Mouse (Mus musculus) hindbrain, postnatal 0 days (tissue): ENCODE data around the gene Cask. TPM values are rescaled to one million over a fixed set of nuclear protein-coding genes. Genes with fewer than 3 reads are reported as not detected.
A peak's percentile ranks its signal among the peaks of the same experiment; 100 is the strongest.

ENCODE experiments used
- ATAC-seq: fragments of 200-750 bp; cut with Nextera tagmentation; 2 replicates; pipeline ENCODE4 v1.8.0; 2017; ENCODE audit warnings: mild to moderate bottlenecking, moderate TSS enrichment, moderate library complexity
- DNase-seq: peaks from one replicate; pipeline ENCODE4 v3.0.0-alpha.2; 2015; ENCODE audit warnings: low spot score
- H3K27ac ChIP-seq: fragments of 300-500 bp; sonication (generic); 2 replicates; pipeline ENCODE4 v1.5.1; 2014; ENCODE audit warnings: mild to moderate bottlenecking
- H3K27me3 ChIP-seq: fragments of 300-500 bp; sonication (generic); 2 replicates; pipeline ENCODE4 v1.6.1; 2014; ENCODE audit warnings: low read length, mixed read lengths; ENCODE audit not compliant: insufficient read depth
- H3K36me3 ChIP-seq: fragments of 300-500 bp; sonication (generic); 2 replicates; pipeline ENCODE4 v1.6.1; 2014; ENCODE audit warnings: low read length, mixed read lengths; ENCODE audit not compliant: insufficient read depth
- H3K4me1 ChIP-seq: fragments of 300-500 bp; sonication (generic); 2 replicates; pipeline ENCODE4 v1.6.1; 2014; ENCODE audit warnings: antibody characterized with exemption, low read length, mixed read lengths; ENCODE audit not compliant: insufficient read depth
- H3K4me2 ChIP-seq: fragments of 300-500 bp; sonication (generic); 2 replicates; pipeline ENCODE4 v1.6.1; 2014; ENCODE audit warnings: low read depth, mild to moderate bottlenecking, low read length, moderate library complexity, mixed read lengths
- H3K4me3 ChIP-seq: fragments of 300-500 bp; sonication (generic); 2 replicates; pipeline ENCODE4 v1.5.1; 2014; ENCODE audit warnings: low read length
- H3K9ac ChIP-seq: fragments of 300-500 bp; sonication (generic); replicated peaks from 2 replicates; pipeline ENCODE4 v1.6.1; 2014; ENCODE audit warnings: mild to moderate bottlenecking, low read length, moderate library complexity, mixed read lengths
- H3K9me3 ChIP-seq: fragments of 300-500 bp; sonication (generic); 2 replicates; pipeline ENCODE4 v1.6.1; 2016; ENCODE audit warnings: low read length, mixed read lengths
- CTCF ChIP-seq: IDR thresholded peaks from 2 replicates; pipeline ENCODE4 v1.5.1; 2016; ENCODE audit warnings: antibody characterized with exemption, control low read depth, low read depth
- WGBS: fragments of 180-500 bp; shearing (Covaris S2); extraction: QIAGEN DNeasy Blood & Tissue Kit; methylation state at CpG from one replicate; pipeline ENCODE4 v1.1.7; 2014; 5-methylcytosine and 5-hydroxymethylcytosine counted together
- polyA plus RNA-seq: library from polyadenylated mRNA; unstranded; fragments of >200 nt; fragmentation: Nextera tagmentation; extraction: Ambion mirVana; gene quantifications from 2 replicates; pipeline ENCODE4 v1.2.1, GENCODE M21; 2015
- total RNA-seq: library from RNA; depleted of rRNA; stranded (reverse); fragments of >200 nt; gene quantifications from 2 replicates; pipeline ENCODE4 v1.2.3, GENCODE M21; 2014

The Cask gene
- total and polyA plus RNA-seq, 2 experiments from 2014 or later = 70.8 to 97.0 TPM

DNA sequence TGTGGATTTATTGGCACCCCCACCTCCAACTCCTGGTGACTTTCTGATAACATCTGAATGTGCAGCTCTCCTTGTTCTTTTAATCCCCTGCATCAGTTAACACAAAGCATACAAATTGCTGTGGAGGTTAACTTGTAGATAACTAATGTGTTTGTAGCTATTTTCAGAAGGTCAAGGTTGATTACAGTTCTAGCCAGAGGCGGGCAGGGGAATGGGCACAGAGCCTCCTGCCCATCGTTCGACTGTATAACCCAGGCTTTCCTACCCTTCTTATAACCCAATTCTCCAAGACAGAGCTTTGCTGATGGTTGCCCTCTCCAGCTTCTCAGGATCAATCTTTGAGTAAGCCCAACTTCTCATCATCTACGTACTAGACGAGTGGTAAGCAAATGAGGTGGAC is 190.1 kb downstream of the Cask start, which contains the start of gene Gpr82:
Gpr82 (plus strand) TSS at position 301 of the 400 bp plus-strand sequence.
- H3K9me3 ChIP-seq = no peaks in the 10 kb centered on the region
- ATAC-seq (no peak), DNase-seq (no peak)
- no peak within 1 kb of the TSS for H3K27ac ChIP-seq
- 92% methylated on average over 5 of the region's 5 CpGs for WGBS
- H3K27me3 ChIP-seq = no peaks in the 10 kb centered on the region
- H3K4me2 ChIP-seq = no peak within 1 kb of the TSS
- no peaks in the 10 kb centered on the region for H3K4me1 ChIP-seq
- no peak for TF ChIP-seq CTCF
- H3K9ac ChIP-seq = no peak within 1 kb of the TSS
- no peaks in the 10 kb centered on the region for H3K36me3 ChIP-seq
- H3K4me3 ChIP-seq = no peak within 1 kb of the TSS

- no peak for DNase-seq
- H3K4me1 ChIP-seq = no peaks in the 10 kb centered on the region
- H3K9me3 ChIP-seq = no peaks in the 10 kb centered on the region
- H3K4me3 ChIP-seq = no peak overlapping the region
- ATAC-seq = no peak
- 72% methylated on average over 4 of the region's 4 CpGs for WGBS
- TF ChIP-seq CTCF = no peak
- H3K36me3 ChIP-seq = no peaks in the 10 kb centered on the region
- H3K9ac ChIP-seq = no peak overlapping the region
- H3K27ac ChIP-seq = no peak overlapping the region
- no peaks in the 10 kb centered on the region for H3K27me3 ChIP-seq
- H3K4me2 ChIP-seq = no peak overlapping the region
These were observed 191.8 kb downstream of the Cask start for GRCm38 (mm10) chrX:13659201-13659890.

- TF ChIP-seq CTCF = no peak
- Histone ChIP-seq H3K9ac (no peak overlapping the region), H3K4me2 (no peak overlapping the region), H3K27me3 (no peaks in the 10 kb centered on the region), H3K9me3 (no peaks in the 10 kb centered on the region), H3K36me3 (no peaks in the 10 kb centered on the region), H3K4me1 (no peaks in the 10 kb centered on the region), H3K4me3 (no peak overlapping the region), H3K27ac (no peak overlapping the region)
- ATAC-seq = no peak
- no peak for DNase-seq
- 67% methylated on average over 3 of the region's 3 CpGs for WGBS
These were observed 192.5 kb downstream of the Cask start for GRCm38 (mm10) chrX:13658616-13659140.

DNA sequence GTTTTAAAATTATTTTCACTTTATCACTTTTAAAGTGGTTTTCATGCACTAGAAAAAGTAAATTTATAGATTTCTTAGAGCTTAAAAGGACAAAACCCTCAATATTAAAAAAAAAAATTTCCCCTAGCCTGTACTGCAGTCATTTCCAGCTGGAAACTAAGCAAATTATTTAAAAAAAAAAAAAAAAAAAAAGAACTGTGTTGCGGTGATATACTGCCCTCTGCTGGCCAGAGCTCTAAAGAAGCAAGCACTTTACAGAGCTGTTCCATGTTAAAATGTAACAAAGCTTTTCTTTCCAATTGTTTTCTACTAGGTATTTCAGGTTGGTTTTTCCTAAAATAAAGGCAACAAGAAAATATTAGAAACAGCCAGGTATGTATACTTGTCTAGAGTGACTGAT is 194.4 kb downstream of the Cask start:
- Histone ChIP-seq H3K27ac (no peak overlapping the region), H3K27me3 (no peaks in the 10 kb centered on the region), H3K36me3 (no peaks in the 10 kb centered on the region), H3K4me3 (no peak overlapping the region), H3K4me1 (no peaks in the 10 kb centered on the region), H3K9me3 (no peaks in the 10 kb centered on the region), H3K4me2 (no peak overlapping the region), H3K9ac (no peak overlapping the region)
- peak; percentile 63 for TF ChIP-seq CTCF
- DNase-seq (peak; percentile 67), ATAC-seq (no peak)
- WGBS = 4% methylated on average over 1 of the region's 1 CpGs

GRCm38 (mm10) chrX:13655906-13656305 is 195.3 kb downstream of the Cask start:
- Histone ChIP-seq H3K4me2 (no peak overlapping the region), H3K4me1 (no peaks in the 10 kb centered on the region), H3K27ac (no peak overlapping the region), H3K4me3 (no peak overlapping the region), H3K9ac (no peak overlapping the region), H3K9me3 (no peaks in the 10 kb centered on the region), H3K36me3 (no peaks in the 10 kb centered on the region), H3K27me3 (no peaks in the 10 kb centered on the region)
- DNase-seq = no peak
- WGBS = 81% methylated on average over 6 of the region's 6 CpGs
- no peak for ATAC-seq
- TF ChIP-seq CTCF = no peak

DNA sequence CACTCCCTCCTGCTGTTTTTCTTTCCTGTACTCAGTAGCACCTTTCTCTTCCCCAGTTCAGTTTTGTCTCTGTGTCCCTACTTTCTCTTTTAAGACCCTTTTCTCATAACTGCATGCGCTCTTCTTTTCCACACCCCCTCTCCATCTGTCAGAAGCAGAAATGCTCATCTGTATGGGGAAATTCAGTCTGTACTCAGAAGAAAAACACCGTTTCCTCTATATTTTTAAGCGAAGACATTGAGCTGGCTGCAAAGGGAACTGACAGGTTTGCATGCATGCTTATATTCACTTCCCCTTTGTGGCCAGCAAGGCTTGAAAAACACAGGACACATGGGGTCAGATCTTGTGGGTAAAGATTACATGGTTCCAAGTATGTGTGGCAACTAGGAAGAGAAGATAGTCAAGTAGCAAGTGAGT is 196.2 kb downstream of the Cask start:
- no peak for DNase-seq

GRCm38 (mm10) chrX:13652291-13652690 is 198.9 kb downstream of the Cask start:
- H3K4me1 ChIP-seq = no peaks in the 10 kb centered on the region
- DNase-seq (no peak), ATAC-seq (no peak)
- no peaks in the 10 kb centered on the region for H3K9me3 ChIP-seq
- H3K9ac ChIP-seq = no peak overlapping the region
- no peak overlapping the region for H3K4me2 ChIP-seq
- TF ChIP-seq CTCF = no peak
- H3K36me3 ChIP-seq = no peaks in the 10 kb centered on the region
- H3K27ac ChIP-seq = no peak overlapping the region
- no peak overlapping the region for H3K4me3 ChIP-seq
- no peaks in the 10 kb centered on the region for H3K27me3 ChIP-seq
- 86% methylated on average over 1 of the region's 1 CpGs for WGBS

More for the DNA sequence above, 196.2 kb downstream of the Cask start:
- WGBS = 78% methylated on average over 3 of the region's 3 CpGs
- Histone ChIP-seq H3K36me3 (no peaks in the 10 kb centered on the region), H3K9ac (no peak overlapping the region), H3K27ac (no peak overlapping the region), H3K4me2 (no peak overlapping the region), H3K4me3 (no peak overlapping the region), H3K27me3 (no peaks in the 10 kb centered on the region), H3K9me3 (no peaks in the 10 kb centered on the region), H3K4me1 (no peaks in the 10 kb centered on the region)
- no peak for TF ChIP-seq CTCF
- ATAC-seq = no peak
